Mouse (Mus musculus) R1 (cell line): ENCODE measurements around the gene Aoc3.
A peak's percentile ranks its signal among the peaks of the same experiment; 100 is the strongest.
"Not testable (repeated sequence)": the region's sequence is repeated elsewhere in the genome, so short reads cannot be mapped to it uniquely, and the experiment has no call there.

Experiments used
- DNase-seq: peaks from one replicate; pipeline ENCODE4 v3.0.0-alpha.2; 2018; ENCODE audit warnings: low read depth, low spot score

Gene Aoc3

GRCm38 (mm10) chr11:101327311-101327710 lies 3.1 kb upstream of the Aoc3 start:
- DNase-seq, result peak; percentile 40

DNA sequence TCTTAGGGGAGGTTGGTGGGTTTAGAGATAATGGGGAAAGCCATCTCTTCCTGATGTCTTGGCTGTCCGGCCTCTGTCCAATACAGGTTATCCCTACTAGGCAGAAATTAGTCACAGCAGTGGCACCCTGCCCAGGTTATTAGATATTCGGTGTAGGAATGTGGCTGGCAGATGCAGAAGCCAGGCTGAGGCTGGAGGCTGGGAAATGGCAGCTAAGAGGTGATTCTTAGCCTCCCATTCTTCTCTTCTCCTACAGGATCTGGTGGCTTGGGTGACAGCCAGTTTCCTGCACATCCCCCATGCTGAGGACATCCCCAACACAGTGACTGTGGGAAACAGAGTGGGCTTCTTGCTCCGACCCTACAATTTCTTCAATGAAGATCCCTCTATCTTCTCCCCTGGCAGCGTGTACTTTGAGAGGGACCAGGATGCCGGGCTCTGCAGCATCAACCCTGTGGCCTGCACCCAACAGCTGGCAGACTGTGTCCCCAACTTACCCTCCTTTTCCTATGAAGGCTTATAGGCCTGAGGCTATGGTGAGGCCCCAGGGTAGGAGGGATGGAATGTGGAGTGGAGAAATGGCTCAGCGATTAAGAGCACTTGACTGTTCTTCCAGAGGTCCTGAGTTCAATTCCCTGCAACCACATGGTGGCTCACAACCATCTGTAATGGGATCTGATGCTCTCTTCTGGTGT lies 1.3 kb upstream of the Aoc3 start:
- no peak for DNase-seq

DNA sequence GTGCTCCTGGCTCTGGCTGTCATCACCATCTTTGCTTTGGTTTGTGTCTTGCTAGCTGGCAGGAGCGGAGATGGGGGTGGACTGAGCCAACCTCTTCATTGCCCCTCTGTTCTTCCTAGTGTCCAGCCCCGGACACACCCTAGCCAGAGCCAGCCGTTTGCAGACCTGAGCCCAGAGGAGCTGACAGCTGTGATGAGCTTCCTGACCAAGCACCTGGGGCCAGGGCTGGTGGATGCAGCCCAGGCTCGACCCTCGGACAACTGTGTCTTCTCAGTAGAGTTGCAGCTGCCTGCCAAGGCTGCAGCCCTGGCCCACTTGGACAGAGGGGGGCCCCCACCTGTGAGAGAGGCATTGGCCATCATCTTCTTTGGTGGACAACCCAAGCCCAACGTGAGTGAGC lies 556 bp downstream of the Aoc3 start:
- not testable (repeated sequence) for DNase-seq

DNA sequence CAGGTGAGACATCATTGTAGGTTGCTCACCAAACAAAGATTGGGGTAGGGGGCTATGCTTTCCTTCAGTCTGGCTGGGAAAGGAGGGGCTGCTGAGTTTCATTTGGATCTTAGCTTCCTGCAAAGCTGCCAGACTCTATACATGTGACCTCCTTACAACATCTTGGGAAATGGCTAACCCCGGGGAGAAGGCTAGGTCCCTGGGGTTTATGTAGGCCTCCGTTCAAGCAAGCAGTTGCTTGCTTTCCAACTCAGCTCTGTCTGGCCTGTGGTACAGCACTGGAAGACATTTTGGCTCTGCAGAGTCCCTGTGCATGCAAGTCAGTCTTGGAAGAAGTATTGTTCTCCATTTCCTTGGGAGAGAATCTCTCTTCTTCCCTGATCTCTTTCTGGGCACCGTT lies 2.1 kb downstream of the Aoc3 start:
- DNase-seq, result no peak

GRCm38 (mm10) chr11:101334023-101334422 lies 3.6 kb downstream of the Aoc3 start:
- DNase-seq, result peak; percentile 57

DNA sequence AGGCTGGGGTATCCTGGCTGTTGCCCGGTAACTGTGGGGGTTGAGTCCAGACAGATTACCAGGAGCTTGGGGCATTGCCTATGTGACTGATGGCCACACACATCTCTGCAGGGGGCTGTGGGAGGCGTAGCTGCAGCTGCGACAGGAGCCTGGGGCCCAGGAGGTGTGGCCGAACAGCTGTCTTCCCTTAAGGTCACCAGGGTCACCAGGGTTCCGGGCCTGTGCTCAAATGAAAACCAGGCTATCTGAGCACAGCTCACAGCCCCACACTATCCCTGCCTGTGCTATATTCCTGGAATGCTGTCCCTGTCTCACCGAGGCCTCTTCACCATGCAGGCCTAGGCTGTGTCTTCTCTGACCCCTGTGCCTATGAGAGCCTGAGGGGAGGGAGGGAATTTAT lies 4.1 kb downstream of the Aoc3 start:
- peak; percentile 60 for DNase-seq

DNA sequence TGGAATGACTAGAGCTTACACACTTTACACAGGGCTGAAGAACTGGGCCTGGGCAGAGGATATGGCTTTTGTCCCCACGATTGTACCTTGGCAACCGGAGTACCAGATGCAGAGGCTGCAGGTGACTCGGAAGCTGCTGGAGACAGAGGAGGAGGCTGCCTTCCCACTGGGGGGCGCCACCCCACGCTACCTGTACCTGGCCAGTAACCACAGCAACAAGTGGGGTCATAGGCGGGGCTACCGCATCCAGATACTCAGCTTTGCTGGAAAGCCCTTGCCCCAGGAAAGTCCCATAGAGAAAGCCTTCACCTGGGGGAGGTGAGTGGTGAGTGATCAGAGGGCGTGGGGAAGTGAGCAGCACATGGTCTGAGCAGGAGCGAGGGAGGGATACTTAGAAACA lies 5.3 kb downstream of the Aoc3 start:
- DNase-seq, result peak; percentile 45

DNA sequence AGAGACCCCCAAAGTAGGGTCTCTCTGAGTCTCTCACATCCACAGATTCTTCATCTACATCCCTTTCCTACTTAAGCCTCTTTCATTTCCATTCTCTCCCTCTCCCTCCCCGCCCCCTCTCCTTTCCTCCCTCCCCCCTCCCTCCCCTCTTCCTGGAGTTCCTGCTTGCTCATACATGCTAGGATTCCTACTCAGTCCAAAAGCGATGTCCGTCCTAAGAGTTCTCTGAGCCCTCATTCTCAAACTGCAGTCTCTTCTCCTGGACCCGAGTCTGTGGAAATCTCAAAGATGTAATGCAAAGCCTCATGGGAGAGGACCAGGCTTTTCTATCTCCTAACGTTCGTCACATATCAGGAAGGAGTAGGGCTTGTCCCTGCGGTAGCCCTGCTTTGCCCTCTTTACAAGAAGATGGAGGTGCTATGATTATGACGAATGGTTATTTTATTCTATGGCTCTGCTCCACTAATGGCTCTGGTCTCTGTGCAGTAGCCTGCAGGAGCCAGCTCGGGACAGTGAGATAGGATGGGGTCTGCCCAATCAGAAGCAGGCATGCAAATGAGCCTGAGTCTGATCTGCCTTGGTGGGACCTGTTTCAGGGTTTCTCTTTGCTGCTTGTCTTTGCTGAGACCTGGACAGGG lies 7.8 kb downstream of the Aoc3 start:
- DNase-seq, result peak; percentile 58

DNA sequence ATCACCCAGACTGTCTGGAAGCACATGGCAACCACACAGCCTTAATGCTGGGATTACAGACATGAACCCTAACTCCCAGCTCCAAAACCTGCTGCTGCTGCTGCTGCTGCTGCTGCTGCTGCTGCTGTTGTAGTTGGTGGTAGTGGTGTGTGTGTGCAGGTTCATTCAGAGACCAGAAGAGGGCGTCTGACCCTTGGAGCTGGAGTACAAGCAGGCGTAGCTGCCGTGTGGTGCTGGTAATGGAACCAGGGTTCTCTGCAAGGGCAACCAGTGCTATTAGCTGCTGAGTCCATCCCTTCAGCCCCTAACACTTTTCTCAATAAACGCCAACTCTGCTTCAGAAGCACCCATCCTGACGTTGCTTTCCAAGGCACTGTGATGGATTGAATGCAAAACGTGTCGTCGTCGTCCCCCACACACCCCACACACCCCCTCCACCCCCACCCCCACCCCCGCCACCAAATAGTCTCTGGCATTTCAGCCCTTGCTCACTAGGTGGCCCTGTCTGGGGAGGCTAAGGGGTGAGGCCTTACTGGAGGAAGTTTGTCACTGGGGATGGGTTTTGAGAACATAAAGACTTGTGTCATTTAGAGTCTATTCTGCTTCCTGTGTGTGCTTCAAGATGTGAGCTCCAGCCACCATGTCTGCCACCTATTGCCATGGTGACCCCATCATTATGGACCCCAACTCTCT lies 16.8 kb downstream of the Aoc3 start:
- peak; percentile 92 for DNase-seq

DNA sequence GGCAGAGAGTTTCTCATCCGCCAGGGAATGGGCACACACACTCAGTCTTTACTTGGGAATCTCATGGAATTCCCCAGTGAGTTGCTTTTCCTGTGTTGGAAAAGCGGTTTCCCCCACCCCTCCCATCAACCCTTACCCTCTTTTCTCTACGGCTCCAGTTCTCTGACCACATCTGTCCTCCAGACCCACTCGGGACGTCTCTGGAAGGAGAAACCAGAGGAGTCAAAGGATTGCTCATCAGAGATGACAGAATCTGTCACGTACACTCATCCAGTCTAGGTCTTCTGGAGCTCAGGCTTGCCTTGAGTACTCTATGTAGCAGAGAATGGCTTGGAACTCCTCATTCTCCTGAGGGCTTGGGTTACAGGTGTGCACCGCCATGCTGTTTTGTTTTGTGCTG lies 18.4 kb downstream of the Aoc3 start:
- no peak for DNase-seq

DNA sequence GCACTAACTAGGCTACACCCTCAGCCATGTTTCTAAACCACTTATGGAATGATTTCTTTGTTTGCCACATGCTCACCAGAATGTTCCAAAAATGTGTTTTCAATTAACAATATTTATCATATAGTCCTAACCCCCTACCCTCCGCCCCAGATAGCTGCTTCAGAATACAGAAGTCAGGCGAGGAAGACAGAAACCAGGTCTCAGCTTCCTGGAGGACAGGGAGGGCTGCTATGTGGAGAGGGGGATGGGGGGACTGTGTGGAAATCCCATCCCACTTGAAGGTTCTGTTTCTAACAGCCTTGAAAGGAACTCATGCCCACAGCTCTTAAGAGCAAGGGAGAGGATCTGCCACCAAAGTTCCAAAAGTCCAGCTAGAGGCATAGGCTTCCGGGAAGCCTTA lies 18.8 kb downstream of the Aoc3 start:
- DNase-seq, result no peak

DNA sequence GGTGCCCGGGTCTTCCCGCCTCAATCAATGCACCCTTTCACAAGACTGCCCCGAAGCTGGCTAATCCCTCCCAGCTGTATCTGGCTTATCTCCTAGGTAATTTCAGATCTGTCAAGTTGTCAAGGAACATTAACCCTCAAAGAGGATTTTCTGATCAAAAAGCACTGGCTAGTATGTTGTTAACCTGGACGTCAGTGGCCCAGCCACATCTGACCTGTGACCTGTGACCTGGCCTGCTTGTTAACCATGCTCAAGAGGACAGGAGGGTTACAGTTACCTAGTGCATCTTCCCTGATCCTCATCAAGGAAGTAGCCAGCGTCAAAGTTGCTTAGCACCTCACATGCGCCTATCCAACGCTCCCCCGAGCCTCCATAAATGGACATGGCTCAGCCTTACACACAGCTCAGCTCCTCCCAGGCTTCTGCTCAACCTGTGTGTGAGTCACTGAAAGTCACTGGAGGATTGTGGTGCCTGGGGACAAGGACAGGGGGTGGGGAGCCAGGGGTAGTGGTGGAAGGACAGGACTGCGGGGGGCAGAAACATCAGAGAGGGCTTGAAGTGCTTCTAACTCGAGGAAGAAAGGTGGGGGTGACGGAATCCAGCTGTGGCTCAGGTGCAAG lies 20.8 kb downstream of the Aoc3 start:
- DNase-seq, result no peak

- no peak for DNase-seq
Observed at GRCm38 (mm10) chr11:101351721-101352111, 21.3 kb downstream of the Aoc3 start.

GRCm38 (mm10) chr11:101353436-101353835 lies 23.0 kb downstream of the Aoc3 start:
- DNase-seq, result no peak

DNA sequence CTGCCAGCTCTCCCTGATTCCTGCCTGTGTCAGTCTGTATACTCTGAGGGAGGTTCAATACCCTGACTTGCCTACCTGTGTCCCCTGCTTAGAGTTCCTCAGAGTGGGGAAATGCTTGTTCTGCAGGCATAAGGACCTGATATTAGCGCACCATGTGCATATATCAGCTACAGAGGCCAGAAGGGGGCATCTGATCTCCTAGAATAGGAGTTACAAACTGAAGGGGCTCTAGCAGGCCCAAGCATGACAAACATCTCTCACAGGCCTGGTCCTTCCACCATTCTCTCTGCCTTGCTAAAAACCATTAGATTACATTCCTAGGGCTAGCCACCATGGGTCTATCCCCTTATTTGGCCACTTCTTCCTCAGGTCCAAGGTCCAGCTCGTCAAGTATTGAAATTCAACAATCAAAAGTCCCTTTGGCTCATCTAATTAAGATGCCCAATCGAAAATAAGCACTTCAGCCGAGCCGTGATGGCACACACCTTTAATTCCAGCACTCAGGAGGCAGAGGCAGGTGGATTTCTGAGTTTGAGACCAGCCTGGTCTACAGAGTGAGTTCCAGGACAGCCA lies 24.1 kb downstream of the Aoc3 start:
- DNase-seq, result no peak

DNA sequence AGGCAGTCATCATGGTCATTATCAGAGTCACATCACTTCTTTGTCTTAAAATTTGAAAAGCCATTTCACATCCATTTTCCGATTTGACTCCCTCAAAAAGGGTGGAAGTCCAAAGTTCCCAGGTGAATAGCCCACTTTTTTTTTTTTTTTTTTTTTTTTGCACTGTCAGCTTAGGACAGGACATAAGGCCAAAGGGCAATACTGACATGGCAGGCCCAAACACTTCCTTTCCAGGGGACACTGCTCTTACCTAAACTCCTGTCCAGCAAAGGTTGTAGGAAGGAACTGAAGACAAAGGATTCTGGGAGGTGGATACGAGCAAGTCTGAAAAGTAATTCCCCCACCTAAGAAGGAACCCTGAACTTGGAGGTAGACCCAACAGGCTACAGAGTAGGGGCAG lies 25.5 kb downstream of the Aoc3 start:
- no peak for DNase-seq

GRCm38 (mm10) chr11:101357505-101358182 lies 27.2 kb downstream of the Aoc3 start:
- no peak for DNase-seq

DNA sequence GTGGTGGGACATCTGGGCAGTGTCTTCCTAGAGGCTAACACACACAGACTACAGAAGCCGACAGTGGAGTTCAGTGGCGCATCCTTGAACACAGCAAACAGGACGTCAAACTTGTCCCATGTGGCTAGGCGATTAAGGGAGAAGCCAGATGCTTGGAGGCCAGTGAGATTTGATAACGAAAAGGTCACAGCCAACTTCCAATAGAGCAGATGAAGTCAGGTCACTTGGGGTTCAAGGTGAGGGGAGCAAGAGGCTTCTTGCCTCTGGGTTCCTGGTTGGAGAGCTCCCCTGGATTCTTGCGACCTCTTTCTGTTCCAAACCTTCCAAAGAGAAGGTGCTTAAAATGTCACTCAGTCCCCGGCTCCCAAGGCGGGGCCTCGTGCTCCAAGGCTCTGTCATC lies 29.4 kb downstream of the Aoc3 start:
- DNase-seq, result no peak

- no peak for DNase-seq
Observed at GRCm38 (mm10) chr11:101360651-101361113, 30.3 kb downstream of the Aoc3 start.

- no peak for DNase-seq
Observed at GRCm38 (mm10) chr11:101364531-101364931, 34.1 kb downstream of the Aoc3 start.

GRCm38 (mm10) chr11:101367326-101367935 lies 37.0 kb downstream of the Aoc3 start, which contains the start of gene G6pc:
TSS of gene G6pc (plus strand) at chr11:101367561.
- no peak for DNase-seq
